Mouse (Mus musculus) cerebellum, adult 9-11 months (tissue): Measurements from ENCODE around the gene Olfm2.
"Not testable (repeated sequence)": the region's sequence is repeated elsewhere in the genome, so short reads cannot be mapped to it uniquely, and the experiment has no call there.

Source experiments
- DNase-seq: peaks from one replicate; pipeline ENCODE4 v3.0.0; 2022

Olfm2 gene

GRCm38 (mm10) chr9:20696107-20696712 is 49.9 kb downstream of the Olfm2 start:
- no peak for DNase-seq

- no peak for DNase-seq
Observed at GRCm38 (mm10) chr9:20694721-20695235, 51.4 kb downstream of the Olfm2 start.

- DNase-seq = no peak
Observed at GRCm38 (mm10) chr9:20692863-20693262, 53.3 kb downstream of the Olfm2 start.

- not testable (repeated sequence) for DNase-seq
Observed at GRCm38 (mm10) chr9:20690449-20690848, 55.7 kb downstream of the Olfm2 start.

GRCm38 (mm10) chr9:20689913-20690312 is 56.2 kb downstream of the Olfm2 start:
- DNase-seq = no peak

- DNase-seq = no peak
Observed at GRCm38 (mm10) chr9:20689403-20689802, 56.7 kb downstream of the Olfm2 start.

GRCm38 (mm10) chr9:20685081-20685861 is 60.9 kb downstream of the Olfm2 start:
- no peak for DNase-seq

- DNase-seq = no peak
Observed at GRCm38 (mm10) chr9:20682389-20682722, 63.8 kb downstream of the Olfm2 start.

GRCm38 (mm10) chr9:20681546-20682388 is 64.4 kb downstream of the Olfm2 start:
- DNase-seq = no peak

- no peak for DNase-seq
Observed at GRCm38 (mm10) chr9:20680378-20680958, 65.7 kb downstream of the Olfm2 start.

- DNase-seq = no peak
Observed at GRCm38 (mm10) chr9:20677892-20678291, 68.3 kb downstream of the Olfm2 start.

GRCm38 (mm10) chr9:20672047-20672446 is 74.1 kb downstream of the Olfm2 start:
- no peak for DNase-seq

- DNase-seq = no peak
Observed at GRCm38 (mm10) chr9:20668065-20668464, 78.1 kb downstream of the Olfm2 start.

GRCm38 (mm10) chr9:20666510-20667034 is 79.6 kb downstream of the Olfm2 start:
- no peak for DNase-seq

- no peak for DNase-seq
Observed at GRCm38 (mm10) chr9:20665925-20666324, 80.2 kb downstream of the Olfm2 start.

GRCm38 (mm10) chr9:20664982-20665637 is 81.0 kb downstream of the Olfm2 start:
- no peak for DNase-seq

GRCm38 (mm10) chr9:20664366-20664765 is 81.8 kb downstream of the Olfm2 start:
- no peak for DNase-seq

- DNase-seq = no peak
Observed at GRCm38 (mm10) chr9:20663956-20664355, 82.2 kb downstream of the Olfm2 start.

GRCm38 (mm10) chr9:20662874-20663273 is 83.3 kb downstream of the Olfm2 start:
- no peak for DNase-seq

GRCm38 (mm10) chr9:20662325-20662724 is 83.8 kb downstream of the Olfm2 start:
- DNase-seq = no peak

- no peak for DNase-seq
Observed at GRCm38 (mm10) chr9:20657546-20657945, 88.6 kb downstream of the Olfm2 start.

- no peak for DNase-seq
Observed at GRCm38 (mm10) chr9:20653859-20654258, 92.3 kb downstream of the Olfm2 start.
